Mouse (Mus musculus) cerebellum, adult 9-10 months (tissue): ENCODE measurements around the gene Ctnna2.

ENCODE experiments used
- DNase-seq: peaks from one replicate; pipeline ENCODE4 v3.0.0; 2022

The Ctnna2 gene

DNA sequence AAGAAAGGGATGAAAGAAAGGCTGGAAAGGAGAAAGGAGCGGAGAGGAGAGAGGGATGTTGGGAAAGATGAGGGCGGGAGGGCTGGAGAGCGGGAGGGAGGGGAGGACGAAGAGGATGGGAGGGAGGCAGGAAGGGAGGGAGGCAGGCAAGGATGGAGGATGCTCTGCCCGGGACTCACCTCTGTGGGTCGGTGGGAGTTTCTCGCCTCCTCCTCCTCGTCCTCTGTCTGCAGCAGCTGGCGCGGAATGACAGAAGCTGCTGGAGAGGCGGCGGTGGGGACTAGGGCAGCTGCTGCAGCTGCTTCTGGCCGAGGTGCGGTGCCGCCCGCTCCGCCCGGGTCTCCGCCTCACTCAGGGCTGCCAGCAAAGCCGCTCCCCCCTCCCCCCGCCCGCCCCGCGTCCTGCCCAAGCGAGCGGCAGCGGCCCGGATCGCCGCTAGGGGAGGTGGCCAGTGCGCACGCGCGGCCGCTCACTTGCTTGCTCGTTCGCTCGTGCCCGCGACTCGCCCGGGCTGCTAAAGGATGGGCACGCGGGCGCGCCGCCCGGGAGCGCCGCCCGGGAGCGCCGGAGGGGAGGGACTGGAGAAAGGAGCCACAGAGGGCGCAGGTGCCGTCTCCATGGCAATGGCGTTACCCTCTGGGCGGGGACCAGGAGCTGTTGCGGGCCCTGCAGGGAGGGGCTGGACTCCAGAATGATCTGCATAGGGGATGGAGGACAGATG lies at the start of gene Ctnna2:
Gene Ctnna2 (minus strand): TSS at position 459 of the 721 bp plus-strand sequence.
- DNase-seq, result peak; percentile 99

DNA sequence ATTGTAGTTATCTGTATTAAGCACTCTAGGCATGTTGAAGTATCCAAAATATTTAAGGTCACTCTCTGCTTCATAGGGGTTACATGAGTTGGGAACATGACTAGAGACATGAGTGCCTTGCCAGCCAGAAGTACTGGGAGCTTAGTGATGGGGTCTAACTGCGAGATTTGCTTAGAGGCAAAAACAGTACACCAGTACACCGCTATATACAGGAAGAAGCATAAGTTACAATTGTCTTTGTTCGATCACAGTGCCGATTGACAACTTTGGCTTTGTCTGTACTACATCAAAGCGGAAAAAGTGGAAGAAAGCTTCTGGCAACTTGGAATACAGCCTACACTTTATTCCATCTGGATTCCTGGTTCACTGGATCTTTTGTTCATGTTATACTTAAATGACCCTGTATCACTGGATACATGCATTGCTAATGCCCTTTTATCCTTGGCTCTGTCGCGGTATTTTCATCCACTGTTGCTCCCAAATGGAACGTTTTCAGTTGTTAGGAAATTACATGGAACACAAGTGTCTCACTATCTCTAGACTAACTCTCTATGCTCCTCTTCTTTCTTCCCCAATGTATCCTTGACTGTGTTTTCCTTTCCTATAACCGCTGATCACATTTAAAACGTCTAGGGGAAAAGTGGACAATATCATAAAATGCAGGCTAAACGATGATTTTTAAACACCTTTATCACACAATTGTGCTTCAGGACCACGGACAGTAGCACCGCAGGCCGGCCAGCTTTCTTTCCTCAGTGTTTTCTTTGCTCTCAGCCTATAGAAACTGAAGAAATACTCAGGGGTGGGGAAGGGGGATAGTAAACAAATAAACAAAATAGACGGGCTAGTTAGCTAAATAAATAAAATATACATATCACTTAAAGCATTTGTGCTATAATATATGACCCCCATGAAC lies 896 bp upstream of the Ctnna2 start:
- no peak for DNase-seq

DNA sequence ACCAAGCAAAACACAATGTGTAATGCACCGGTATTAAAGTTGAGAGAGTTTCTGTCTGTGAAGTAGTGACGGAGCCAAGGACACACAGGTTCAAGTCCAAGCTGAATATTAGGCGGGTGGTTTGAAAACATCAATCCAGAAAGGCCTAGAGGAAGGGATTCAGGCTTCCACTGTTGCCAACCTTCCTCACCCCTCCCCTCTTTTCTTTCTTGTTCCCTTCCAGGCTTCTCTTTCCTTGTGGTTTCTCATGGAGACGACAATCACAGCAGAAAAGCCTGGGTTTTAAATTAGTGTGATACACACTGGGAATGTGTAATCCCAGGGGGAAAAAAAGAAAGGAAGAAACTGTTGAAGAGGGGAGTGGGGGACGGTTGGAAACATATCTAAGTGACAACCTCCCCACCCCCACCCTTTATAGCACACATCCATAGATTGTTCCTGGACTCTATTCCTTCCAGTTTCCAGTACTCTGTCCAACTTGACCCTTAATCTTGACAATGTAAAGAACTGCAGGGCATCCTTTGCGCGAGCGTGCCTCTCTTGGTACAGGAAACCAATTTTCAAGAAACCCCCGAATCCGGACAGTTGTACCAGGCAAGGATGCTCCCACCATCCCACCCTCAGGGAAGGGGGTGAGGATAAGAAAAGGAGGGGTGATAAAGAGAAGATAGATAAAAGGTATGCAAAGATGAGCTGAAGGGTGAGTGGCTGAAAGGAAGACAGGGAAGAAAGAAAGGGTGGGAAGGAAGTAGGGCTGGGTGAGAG lies 841 bp downstream of the Ctnna2 start:
- peak; percentile 64 for DNase-seq

DNA sequence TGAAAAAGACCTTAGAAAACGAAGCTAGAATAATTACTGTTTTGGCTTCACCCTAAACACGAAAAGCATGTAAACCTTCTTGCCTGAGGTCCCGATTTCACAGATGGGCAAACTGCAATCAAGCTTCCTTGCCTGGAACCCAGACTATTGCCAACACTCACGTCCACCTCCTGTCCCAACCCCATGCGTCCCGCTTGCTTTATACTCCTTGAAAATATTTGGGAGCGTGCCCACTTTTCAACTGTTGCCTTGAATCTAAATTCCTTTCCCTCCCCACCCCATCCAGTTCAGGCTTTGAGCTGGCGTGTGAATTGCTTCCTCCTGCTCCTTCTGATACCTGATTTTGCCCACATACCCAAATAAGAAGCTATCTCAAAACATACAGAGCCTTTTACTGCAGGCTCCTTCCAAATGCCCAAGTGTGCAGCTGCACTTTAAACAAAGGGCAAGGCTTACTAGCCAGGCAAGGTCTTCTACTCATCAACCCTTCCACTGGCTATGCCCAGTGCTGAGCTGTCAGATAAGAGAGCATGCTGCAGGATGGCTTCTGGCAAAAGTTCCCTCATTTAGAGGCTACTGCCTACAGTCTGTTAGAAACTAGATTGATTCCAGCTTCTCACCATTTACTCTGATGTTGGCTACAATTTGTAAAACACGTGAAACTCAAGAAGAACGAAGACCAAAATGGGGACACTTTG lies 8.8 kb downstream of the Ctnna2 start:
- DNase-seq, result peak; percentile 53

DNA sequence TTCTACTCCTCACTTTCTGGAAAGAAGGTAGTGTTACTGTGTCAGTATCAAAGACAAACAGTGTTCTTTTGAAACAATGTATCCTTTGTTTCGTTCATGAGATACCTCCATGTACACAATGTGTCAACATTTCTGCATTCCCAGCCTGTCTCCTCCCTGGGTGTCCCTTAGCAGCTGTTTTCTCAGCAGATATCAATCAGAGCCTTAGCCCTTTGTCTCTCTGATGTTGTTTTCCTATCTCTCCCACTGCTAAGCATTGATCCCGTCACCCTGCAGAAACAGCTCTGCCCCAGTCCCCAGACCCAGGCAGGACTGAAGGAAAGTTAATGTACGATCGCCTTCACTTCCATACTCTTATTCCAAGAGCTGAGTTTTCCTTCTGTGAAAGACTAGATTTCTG lies 9.7 kb downstream of the Ctnna2 start:
- no peak for DNase-seq

DNA sequence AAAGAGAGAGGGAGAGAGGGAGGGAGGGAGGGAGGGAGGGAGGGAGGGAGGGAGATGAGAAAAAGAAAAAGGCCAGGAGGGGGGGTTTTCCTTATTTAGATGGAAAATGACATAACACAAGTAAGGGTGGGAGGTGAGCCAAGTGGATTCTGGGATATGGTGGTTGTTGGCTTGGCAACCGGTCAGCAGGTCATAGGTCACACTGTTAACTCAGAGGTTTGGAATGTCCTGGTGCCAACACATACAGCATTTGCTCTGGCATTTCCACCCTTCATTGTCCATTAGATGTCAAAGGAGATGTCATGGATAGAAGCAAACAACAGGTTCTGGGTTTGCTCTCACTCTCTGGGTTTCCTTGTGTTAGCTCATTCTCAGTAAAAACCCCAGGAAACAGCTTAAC lies 17.5 kb downstream of the Ctnna2 start:
- no peak for DNase-seq

DNA sequence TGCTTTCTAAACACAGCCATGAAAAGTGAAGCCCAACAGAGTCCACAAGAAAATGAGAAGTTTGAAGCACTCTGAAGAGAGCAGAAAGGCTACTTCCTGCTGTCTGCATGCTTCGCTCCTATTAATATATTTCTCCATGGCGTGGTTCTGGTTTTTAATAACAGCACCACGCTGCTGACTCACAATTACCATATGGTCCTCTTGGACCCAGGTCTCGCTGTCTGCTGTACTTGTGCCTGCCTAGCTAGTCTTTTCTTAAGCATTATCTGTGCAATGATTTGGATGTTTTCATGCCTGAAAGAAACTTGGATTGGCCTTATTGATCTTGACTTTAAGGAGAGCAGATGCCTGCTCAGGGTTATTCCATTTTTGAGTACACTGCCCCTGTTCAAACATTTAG lies 28.2 kb downstream of the Ctnna2 start:
- DNase-seq, result peak; percentile 76

DNA sequence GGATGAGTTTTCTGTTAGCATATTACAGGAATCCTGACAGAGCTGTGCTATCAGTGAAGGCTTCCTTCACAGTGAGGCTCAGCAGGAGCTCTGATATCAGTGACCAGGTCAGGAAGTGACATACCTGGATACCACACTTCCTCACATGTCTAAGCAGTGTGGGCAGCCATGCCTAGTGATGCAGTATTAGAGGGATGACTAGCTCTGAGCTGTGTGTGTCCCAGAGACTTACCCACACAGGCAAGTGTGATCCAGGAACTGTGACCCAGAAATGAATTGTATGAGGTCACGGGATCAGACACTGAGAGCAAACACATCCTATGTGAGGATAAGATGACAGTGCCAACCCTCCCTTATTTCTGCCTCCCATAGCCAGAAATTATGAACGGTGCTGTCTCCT lies 28.8 kb downstream of the Ctnna2 start:
- peak; percentile 22 for DNase-seq

DNA sequence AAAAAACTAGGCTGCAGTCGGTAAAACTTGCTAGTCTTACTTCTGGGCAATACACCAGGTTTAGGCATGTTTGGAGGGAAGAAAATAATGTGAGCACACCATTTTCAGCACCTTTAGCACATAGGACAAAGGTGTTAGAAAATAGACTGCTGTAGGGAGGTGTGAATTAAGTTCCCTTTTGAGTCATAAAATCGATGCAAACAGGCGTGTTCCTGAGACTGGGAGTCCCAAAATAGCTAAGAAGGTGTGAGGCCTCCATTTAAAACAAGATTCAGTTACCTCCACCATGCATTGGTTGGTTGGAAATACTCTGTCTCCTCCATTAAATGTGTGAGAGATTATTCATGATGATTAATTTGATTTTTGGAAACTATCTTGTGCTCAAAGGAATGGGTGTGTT lies 50.1 kb downstream of the Ctnna2 start:
- DNase-seq, result no peak

DNA sequence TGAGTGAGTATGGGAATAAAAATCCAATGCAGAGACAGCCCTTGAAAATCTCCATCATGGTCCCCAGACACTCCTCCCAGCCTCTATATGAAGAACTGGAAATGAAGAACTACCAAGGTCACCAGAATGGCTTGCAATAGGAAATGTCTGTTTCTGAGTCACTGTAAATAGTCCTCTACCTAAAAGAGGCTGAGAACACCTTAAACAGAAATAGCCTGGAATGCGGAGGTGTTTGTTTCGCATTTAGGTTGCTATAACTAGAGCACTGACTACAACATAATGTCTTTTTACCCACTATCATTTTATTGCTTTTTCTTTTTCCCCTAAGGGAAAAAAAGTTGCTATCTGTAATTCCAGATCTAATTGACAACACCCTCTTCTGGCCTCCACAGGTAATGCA lies 106.3 kb downstream of the Ctnna2 start:
- DNase-seq, result no peak

DNA sequence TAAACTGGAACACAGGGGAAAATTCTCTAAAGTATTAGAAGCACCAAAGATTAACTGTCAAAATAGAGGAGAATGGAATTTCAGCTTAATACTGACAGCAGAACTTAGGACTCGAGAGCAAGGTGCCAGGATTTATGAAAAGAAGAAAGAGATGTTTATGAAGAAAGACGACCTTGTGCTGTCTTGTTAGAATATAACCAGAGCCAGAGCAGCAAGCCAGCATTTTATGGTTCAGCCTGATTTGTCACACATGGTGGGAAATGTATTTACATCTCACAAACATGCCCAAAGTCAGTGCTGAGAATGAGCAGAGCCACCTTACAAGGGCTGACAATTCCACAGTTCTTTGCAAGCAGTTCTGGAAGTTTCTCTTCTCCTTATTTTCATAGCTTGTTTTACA lies 110.2 kb downstream of the Ctnna2 start:
- no peak for DNase-seq

DNA sequence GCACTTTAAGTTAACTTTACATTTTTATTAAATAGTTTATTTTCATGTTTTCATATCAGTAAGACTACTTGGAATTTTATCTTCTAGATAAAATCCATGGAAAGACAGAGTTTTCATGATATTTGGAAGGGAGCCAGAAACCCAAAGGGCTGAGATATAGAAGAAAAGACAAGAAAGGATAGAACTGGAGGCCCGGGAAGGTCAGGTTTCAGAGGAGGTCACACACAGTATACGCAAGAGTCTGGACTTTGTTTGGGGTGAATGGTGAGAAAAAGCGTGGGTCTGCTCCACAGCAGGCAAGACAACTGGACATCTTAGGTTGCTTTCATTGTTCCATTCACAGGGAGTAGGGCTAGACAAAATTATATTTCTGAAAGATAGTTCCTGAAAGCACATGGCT lies 111.4 kb downstream of the Ctnna2 start:
- DNase-seq, result no peak

DNA sequence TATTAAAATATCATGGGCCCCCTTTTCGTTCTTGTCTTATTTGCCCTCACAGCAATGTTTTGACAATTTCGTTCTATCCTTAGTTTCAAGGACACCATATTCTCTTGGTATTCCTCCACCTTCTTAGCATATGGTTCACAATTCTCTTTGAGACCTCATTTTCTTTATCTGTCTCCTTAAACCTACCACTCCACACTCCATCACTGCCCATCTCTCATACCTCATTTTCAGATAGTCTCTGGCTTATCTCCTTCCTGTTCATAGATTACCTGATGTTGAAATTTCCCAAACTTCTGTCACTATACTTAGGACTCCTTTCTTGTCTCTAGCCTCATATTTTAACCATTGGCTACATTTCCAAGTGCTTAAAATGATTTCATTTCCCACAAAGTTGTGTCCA lies 116.1 kb downstream of the Ctnna2 start:
- no peak for DNase-seq

DNA sequence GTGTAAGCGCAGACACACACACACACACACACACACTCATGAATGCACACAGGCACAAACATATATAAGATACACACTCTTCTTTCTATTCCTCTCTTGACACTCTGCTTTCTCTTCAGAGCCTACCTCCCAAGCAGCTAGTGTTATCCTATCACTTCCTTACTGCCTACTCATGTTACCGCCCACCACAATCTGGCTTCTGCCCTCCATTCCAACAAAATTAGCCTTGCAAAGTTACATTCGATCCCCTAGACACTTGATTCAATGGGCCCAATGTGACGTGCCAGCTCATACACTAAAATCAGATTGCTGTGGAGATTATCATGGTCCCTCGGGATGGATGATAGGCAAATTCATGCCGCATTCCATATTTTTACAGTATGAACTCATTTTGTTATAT lies 116.7 kb downstream of the Ctnna2 start:
- no peak for DNase-seq

DNA sequence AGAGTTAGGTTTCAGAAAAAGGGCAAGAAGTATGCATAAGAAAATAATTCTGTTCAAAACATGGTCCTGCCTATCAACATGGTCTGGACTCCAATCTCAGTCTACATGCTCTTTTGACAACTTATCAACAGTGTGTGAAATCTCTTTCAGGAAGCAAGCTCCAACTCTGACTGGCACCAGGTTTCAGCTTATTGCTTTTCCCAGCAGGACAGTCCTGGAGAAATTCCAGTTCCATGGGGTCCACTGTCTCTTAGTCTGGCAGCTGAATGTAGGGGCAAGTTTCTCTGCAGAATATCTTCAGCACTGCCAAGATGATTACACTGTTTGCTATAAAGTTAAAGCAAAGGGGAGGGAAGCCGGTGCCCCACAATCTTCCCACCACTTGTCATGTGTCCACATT lies 130.1 kb downstream of the Ctnna2 start:
- DNase-seq, result peak; percentile 16

DNA sequence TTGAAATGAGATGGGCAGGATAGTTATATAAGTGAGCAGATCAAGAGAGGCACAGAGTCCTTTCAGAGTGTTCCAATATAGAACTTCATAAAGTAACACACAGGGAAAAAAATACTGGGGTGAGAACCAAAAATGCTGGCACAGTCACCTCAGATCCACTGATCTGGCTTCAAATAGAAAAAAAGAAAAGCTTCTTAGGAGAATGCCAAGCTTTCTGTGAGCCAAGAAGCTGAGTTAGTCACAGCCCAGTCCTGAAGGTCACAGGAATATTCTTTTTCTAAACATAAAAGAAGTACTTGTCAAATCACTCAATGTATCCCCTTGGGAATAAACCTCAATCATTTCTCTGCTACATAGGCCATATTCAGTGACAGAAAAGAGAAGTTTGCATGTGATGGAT lies 130.7 kb downstream of the Ctnna2 start:
- peak; percentile 10 for DNase-seq

DNA sequence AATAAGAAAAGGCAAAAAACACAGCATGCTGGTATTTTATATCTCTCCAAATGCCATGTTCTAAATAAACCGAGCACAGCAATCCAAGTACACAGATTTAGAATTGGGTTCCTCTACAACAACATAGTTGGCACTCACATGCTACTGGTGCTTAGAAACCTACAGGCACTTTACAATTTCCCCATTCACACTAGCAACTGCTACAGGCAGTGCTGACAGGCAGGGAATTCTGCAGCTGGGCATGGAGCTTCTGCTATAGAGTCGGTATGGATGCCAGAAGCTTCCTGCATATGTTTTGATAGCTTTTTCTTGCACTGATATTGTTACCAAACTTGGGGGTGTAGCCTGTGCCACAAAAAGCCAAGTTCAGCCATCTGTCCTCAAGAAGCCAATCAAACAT lies 131.8 kb downstream of the Ctnna2 start:
- no peak for DNase-seq

DNA sequence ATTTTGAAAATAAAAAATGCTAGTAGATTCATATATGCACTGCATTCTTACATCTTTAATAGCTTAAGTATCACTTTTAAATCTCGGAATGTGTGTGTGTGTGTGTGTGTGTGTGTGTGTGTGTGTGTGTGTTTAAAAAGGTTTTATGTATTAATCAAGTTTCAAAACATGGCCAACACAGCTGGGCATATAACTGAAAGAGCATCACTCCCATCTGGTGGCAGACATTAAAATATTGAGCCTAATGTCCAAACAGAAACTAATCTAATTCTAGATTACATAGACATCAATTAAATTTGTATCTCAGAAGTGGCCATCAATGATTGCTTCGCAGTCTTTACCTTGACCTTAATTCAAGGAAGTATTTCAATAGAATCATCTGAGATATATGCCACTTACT lies 140.4 kb downstream of the Ctnna2 start:
- no peak for DNase-seq

DNA sequence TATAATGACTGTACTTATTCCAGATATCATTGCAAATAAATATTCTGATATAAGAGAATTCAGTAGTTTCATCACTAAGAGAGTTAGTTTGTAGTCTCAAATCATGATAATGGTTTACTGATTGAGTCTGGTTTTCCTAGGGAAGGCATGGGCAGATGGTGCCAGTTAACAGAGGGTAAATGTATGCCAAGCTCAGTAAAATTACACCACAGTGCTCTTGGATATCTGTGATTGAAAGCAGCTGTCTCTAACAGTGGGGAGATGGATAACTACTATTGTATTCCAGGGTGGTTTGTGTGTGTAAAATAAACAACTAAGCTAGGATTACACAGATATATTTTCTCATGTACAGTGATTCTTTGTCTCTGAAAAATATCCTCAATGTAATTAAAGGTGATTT lies 140.8 kb downstream of the Ctnna2 start:
- peak; percentile 43 for DNase-seq

DNA sequence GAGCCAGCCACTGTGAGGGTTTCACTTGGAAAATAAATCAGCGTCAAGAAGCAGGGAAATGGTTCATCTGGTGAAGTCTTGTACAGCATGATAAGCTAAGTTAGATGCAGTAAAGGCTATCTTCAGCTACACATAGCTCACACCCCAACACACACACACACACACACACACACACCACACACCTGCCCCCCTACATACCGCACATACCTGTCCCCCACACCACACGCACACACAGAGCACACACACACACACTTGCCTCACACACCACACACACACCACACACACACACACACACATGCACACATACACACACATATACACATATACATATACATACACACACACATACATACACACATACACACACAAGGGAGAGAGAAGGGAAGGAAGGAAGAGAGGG lies 142.0 kb downstream of the Ctnna2 start:
- no peak for DNase-seq

DNA sequence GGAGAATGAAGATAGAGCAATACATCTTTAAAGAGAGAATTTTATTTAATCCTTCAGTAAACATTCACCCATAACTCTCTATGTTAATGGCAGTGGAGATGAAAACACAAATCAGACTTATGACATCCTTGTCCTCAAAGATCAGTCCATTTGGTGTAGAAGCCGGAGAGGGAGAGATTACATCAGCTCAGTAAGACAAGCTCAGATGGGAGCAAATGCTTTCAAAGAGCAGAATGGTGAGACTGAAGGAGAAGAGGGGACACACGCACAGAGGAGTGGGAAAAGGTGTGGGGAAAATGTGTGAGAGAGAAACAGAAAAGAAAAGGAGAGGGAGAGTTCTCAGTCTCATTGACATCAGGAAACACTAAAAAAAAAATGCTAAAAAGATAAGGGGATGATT lies 144.8 kb downstream of the Ctnna2 start:
- DNase-seq, result no peak

DNA sequence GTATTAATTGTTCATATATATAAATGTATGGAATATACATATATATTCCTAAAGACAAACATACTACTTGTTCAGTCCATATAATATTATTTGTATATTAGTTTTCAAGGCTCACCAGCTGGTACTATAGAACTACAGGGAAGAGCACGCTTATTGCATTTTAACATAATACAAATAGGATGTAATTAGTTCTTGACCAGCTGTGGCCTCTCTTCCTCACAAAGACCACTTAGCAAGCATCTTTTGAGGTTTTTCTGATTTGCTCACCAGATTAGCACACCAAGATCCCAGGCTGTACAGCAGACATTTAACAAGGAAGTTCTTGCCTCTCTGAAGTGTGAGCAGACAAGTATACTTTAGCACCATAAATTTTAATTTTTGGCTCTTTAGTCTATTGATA lies 152.0 kb downstream of the Ctnna2 start:
- no peak for DNase-seq

DNA sequence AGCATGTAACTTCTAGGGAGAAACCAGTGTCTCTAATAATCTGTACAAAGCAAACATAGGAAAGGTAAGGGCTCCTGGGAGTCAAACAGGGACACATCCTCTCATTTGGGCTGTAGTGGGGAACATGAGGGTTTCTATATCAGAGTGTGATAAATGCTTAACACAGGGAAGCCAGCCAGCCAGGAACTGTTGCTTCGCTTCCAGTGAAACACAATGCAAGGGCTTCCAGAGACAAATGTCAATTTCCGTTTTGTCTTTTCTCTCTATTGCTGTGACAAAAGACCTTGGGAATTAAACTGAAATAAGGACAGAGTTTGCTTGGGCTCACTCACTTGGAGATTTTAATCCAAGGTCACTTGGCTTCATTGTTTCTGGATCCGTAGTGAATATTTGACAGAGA lies 162.4 kb downstream of the Ctnna2 start:
- DNase-seq, result no peak
